Mouse (Mus musculus) bone marrow, adult 2 months (tissue): ENCODE results near the gene Cdh5. TPM values are rescaled to one million over a fixed set of nuclear protein-coding genes. Genes with fewer than 3 reads are reported as not detected.
A peak's percentile ranks its signal among the peaks of the same experiment; 100 is the strongest.
"Not testable (repeated sequence)": the region's sequence is repeated elsewhere in the genome, so short reads cannot be mapped to it uniquely, and the experiment has no call there.

ENCODE experiments used
- H3K27ac ChIP-seq: fragments of 200-500 bp; 2 replicates; pipeline ENCODE4 v1.5.1; 2012; ENCODE audit warnings: low read depth, mild to moderate bottlenecking, control low read depth, inconsistent platforms, low read length; ENCODE audit not compliant: control insufficient read depth, poor library complexity, insufficient read depth
- H3K4me1 ChIP-seq: fragments of 200-500 bp; 2 replicates; pipeline ENCODE4 v1.6.1; 2011; ENCODE audit warnings: low read length; ENCODE audit not compliant: control insufficient read depth, insufficient read depth
- H3K4me3 ChIP-seq: fragments of 200-500 bp; replicated peaks from 2 replicates; pipeline ENCODE3; 2011; ENCODE audit warnings: mild to moderate bottlenecking, low read depth, low read length, control low read depth; ENCODE audit not compliant: control insufficient read depth
- CTCF ChIP-seq: fragments of 200-500 bp; IDR thresholded peaks from 2 replicates; pipeline ENCODE4 v1.5.1; 2011; ENCODE audit warnings: low read length, control low read depth; ENCODE audit not compliant: control insufficient read depth, insufficient read depth
- POLR2A ChIP-seq: fragments of 200-500 bp; IDR thresholded peaks from 2 replicates; pipeline ENCODE4 v1.6.1; 2011; ENCODE audit warnings: low read depth, mild to moderate bottlenecking, control low read depth, low read length, borderline replicate concordance; ENCODE audit not compliant: control insufficient read depth
- WGBS: fragments of 180-500 bp; shearing (Covaris S2); methylation state at CpG from one replicate; pipeline ENCODE4 v1.1.7; 2018; 5-methylcytosine and 5-hydroxymethylcytosine counted together
- polyA plus RNA-seq: library from polyadenylated mRNA; stranded (reverse); fragments of >200 nt; gene quantifications from 2 replicates; pipeline ENCODE4 v1.2.4, GENCODE M21; 2011; ENCODE audit warnings: low replicate concordance; ENCODE audit not compliant: missing spikeins, insufficient read depth, insufficient read length

Gene Cdh5
- polyA plus RNA-seq, 1 experiment = 1.00 TPM

GRCm38 (mm10) chr8:104088881-104089280, 12.5 kb upstream of the Cdh5 start:
- no peak overlapping the region for H3K27ac ChIP-seq
- TF ChIP-seq CTCF (no peak), POLR2A (no peak)
- H3K4me1 ChIP-seq = no peaks in the 10 kb centered on the region
- 61% methylated on average over 3 of the region's 3 CpGs for WGBS
- no peak overlapping the region for H3K4me3 ChIP-seq

- 2% methylated on average over 24 of the region's 24 CpGs for WGBS
- H3K27ac ChIP-seq, H3K4me3 ChIP-seq, H3K4me1 ChIP-seq: not testable (repeated sequence)
Observed at GRCm38 (mm10) chr8:104090993-104091900, 10.2 kb upstream of the Cdh5 start.

GRCm38 (mm10) chr8:104093336-104093735, 8.1 kb upstream of the Cdh5 start:
- H3K4me1 ChIP-seq = no peaks in the 10 kb centered on the region
- no peak overlapping the region for H3K4me3 ChIP-seq
- TF ChIP-seq POLR2A = no peak
- no peak for TF ChIP-seq CTCF
- H3K27ac ChIP-seq = no peak overlapping the region
- 76% methylated on average over 7 of the region's 7 CpGs for WGBS

GRCm38 (mm10) chr8:104095595-104095994, 5.8 kb upstream of the Cdh5 start:
- H3K4me3 ChIP-seq = no peak overlapping the region
- 86% methylated on average over 9 of the region's 9 CpGs for WGBS
- no peaks in the 10 kb centered on the region for H3K4me1 ChIP-seq
- no peak overlapping the region for H3K27ac ChIP-seq
- TF ChIP-seq CTCF (no peak), POLR2A (no peak)

GRCm38 (mm10) chr8:104096644-104097043, 4.8 kb upstream of the Cdh5 start:
- WGBS = 79% methylated on average over 10 of the region's 10 CpGs
- no peak for TF ChIP-seq POLR2A
- no peak for TF ChIP-seq CTCF
- H3K4me3 ChIP-seq = no peak overlapping the region
- no peaks in the 10 kb centered on the region for H3K4me1 ChIP-seq
- H3K27ac ChIP-seq = no peak overlapping the region

GRCm38 (mm10) chr8:104098671-104099346, 2.6 kb upstream of the Cdh5 start:
- TF ChIP-seq POLR2A (no peak), CTCF (peak; percentile 47)
- 12% methylated on average over 6 of the region's 6 CpGs for WGBS
- Histone ChIP-seq H3K27ac (no peak overlapping the region), H3K4me1 (no peaks in the 10 kb centered on the region), H3K4me3 (no peak overlapping the region)

- Histone ChIP-seq H3K4me3 (no peak overlapping the region), H3K27ac (no peak overlapping the region), H3K4me1 (no peaks in the 10 kb centered on the region)
- WGBS = 25% methylated on average over 20 of the region's 20 CpGs
- TF ChIP-seq CTCF (no peak), POLR2A (no peak)
Observed at GRCm38 (mm10) chr8:104099347-104100099, 1.9 kb upstream of the Cdh5 start.

- 87% methylated on average over 6 of the region's 6 CpGs for WGBS
- H3K4me3 ChIP-seq, H3K27ac ChIP-seq, H3K4me1 ChIP-seq: not testable (repeated sequence)
Observed at GRCm38 (mm10) chr8:104100724-104101123, 701 bp upstream of the Cdh5 start.

- Histone ChIP-seq H3K4me1 (no peaks in the 10 kb centered on the region), H3K4me3 (no peak overlapping the region), H3K27ac (no peak overlapping the region)
- TF ChIP-seq CTCF (no peak), POLR2A (no peak)
- 11% methylated on average over 7 of the region's 7 CpGs for WGBS
Observed at GRCm38 (mm10) chr8:104103462-104103861, 2.0 kb downstream of the Cdh5 start.
